Mouse (Mus musculus): ENCODE results near the gene Smcp. TPM values are rescaled to one million over a fixed set of nuclear protein-coding genes. Genes with fewer than 3 reads are reported as not detected.

The Smcp gene
- polyA plus RNA-seq, 1 experiment = not detected

- Histone ChIP-seq H3K4me1 (ENCODE audit: control insufficient read depth) (no peaks in the 10 kb centered on the region), H3K27me3 (ENCODE audit: control insufficient read depth) (no peaks in the 10 kb centered on the region), H3K4me3 (replicated peaks) (no peak overlapping the region), H3K9me3 (ENCODE audit: control insufficient read depth, low read length) (no peaks in the 10 kb centered on the region), H3K36me3 (ENCODE audit: control insufficient read depth) (no peaks in the 10 kb centered on the region)
- TF ChIP-seq GATA1 (IDR thresholded peaks at IDR 0.05; ENCODE audit: low read length) (no peak), TAL1 (IDR thresholded peaks at IDR 0.05; ENCODE audit: low read length) (no peak)
These were observed 9.6 kb upstream of the Smcp start for GRCm38 (mm10) chr3:92598429-92598828.

- Histone ChIP-seq H3K27me3 (ENCODE audit: control insufficient read depth) (no peaks in the 10 kb centered on the region), H3K4me3 (replicated peaks) (no peak overlapping the region), H3K4me1 (ENCODE audit: control insufficient read depth) (no peaks in the 10 kb centered on the region), H3K9me3 (ENCODE audit: control insufficient read depth, low read length) (no peaks in the 10 kb centered on the region), H3K36me3 (ENCODE audit: control insufficient read depth) (no peaks in the 10 kb centered on the region)
- TF ChIP-seq GATA1 (IDR thresholded peaks at IDR 0.05; ENCODE audit: low read length) = no peak
- no peak for TF ChIP-seq TAL1 (IDR thresholded peaks at IDR 0.05; ENCODE audit: low read length)
These were observed 1.6 kb downstream of the Smcp start for GRCm38 (mm10) chr3:92587190-92587589.

DNA sequence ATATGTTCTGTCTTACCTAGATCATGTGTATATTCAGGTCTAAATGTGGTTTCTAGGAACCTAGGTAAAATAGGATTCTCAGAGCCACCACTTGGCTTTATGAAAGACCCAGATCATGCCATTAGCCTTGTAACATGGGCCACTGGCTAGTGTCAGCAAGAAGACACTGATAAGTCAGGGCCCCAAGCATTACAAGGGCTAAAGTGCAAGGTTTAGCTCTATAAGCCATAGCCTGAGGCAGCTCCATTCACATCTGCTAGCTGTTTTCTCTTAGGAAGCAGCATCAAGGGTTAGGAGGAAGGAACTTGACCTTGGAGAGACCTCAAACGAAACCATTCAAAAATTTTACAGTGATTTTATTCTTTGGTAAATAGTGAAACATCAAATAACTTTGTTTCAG, 3.7 kb downstream of the Smcp start:
- H3K9me3 ChIP-seq (ENCODE audit: control insufficient read depth, low read length) = no peaks in the 10 kb centered on the region
- H3K4me1 ChIP-seq (ENCODE audit: control insufficient read depth) = no peaks in the 10 kb centered on the region

GRCm38 (mm10) chr3:92583164-92583826, 5.5 kb downstream of the Smcp start:
- no peaks in the 10 kb centered on the region for H3K4me1 ChIP-seq (ENCODE audit: control insufficient read depth)
- H3K4me3 ChIP-seq (replicated peaks) = no peak overlapping the region
- no peaks in the 10 kb centered on the region for H3K9me3 ChIP-seq (ENCODE audit: control insufficient read depth, low read length)
- H3K36me3 ChIP-seq (ENCODE audit: control insufficient read depth) = no peaks in the 10 kb centered on the region
- TF ChIP-seq GATA1 (IDR thresholded peaks at IDR 0.05; ENCODE audit: low read length) (no peak), TAL1 (IDR thresholded peaks at IDR 0.05; ENCODE audit: low read length) (no peak)
- H3K27me3 ChIP-seq (ENCODE audit: control insufficient read depth) = no peaks in the 10 kb centered on the region

More for the DNA sequence above, 3.7 kb downstream of the Smcp start:
- no peaks in the 10 kb centered on the region for H3K36me3 ChIP-seq (ENCODE audit: control insufficient read depth)
- H3K4me3 ChIP-seq (replicated peaks) = no peak overlapping the region
- no peaks in the 10 kb centered on the region for H3K27me3 ChIP-seq (ENCODE audit: control insufficient read depth)
- no peak for TF ChIP-seq GATA1 (IDR thresholded peaks at IDR 0.05; ENCODE audit: low read length)
- TF ChIP-seq TAL1 (IDR thresholded peaks at IDR 0.05; ENCODE audit: low read length) = no peak

DNA sequence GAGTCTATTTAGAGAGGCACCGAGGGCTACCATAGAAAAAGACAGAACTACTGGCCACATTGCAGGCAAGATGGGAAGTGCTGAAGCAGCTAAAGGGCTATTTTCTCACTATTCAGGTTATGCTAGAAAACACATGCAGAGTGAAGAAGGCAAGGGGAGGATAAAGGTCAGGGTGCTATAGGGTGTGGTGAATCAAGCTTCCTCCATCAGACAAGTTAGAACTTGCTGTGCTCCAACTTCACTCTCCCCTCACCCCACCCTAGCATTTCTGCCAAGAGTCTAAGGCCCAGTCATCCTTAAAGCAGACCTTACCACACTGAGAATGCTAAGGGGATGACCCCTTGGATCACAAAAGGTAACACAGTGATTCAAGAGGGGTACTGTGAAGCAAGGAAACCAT, 9.3 kb downstream of the Smcp start:
- Histone ChIP-seq H3K4me3 (replicated peaks) (no peak overlapping the region), H3K27me3 (ENCODE audit: control insufficient read depth) (no peaks in the 10 kb centered on the region), H3K4me1 (ENCODE audit: control insufficient read depth) (no peaks in the 10 kb centered on the region), H3K36me3 (ENCODE audit: control insufficient read depth) (no peaks in the 10 kb centered on the region), H3K9me3 (ENCODE audit: control insufficient read depth, low read length) (no peaks in the 10 kb centered on the region)
- TF ChIP-seq TAL1 (IDR thresholded peaks at IDR 0.05; ENCODE audit: low read length) (no peak), GATA1 (IDR thresholded peaks at IDR 0.05; ENCODE audit: low read length) (no peak)

DNA sequence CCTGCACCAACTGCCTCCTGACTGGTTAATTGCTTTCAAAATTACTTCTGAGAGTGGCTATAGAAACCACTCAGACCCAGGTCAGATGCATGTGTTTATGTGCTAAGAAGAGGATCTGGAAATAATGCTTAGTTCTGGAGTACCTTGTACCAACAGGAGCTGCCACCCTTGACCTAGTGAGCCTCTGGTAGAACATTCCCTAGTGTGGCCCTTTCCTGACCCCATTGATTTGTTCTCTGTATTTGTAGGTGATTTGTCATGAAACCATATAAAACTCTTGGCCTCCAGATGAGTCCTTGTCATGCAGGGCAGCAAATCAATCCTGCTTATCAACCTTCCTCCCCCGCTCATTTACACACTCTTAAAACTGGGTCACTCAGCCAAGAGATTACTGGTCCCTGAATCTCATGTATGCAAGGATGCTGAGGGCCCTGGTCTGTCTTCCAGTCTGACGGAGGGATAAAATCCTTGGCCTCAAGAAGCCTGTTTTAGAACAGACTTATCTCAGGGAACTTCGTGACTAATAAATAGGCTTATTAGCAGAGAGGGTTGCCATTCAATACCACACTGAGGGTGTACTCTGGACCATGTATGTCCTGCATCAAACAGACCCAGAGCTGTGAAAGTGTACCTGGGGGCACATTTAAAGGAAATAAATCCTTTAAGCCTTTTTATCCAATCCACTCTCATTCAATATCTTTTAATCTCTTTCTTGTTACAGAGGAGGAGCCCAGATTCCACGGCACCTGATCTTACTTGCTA, 10.0 kb downstream of the Smcp start:
- H3K27me3 ChIP-seq (ENCODE audit: control insufficient read depth) = no peaks in the 10 kb centered on the region
- no peak for TF ChIP-seq GATA1 (IDR thresholded peaks at IDR 0.05; ENCODE audit: low read length)
- no peak for TF ChIP-seq TAL1 (IDR thresholded peaks at IDR 0.05; ENCODE audit: low read length)

DNA sequence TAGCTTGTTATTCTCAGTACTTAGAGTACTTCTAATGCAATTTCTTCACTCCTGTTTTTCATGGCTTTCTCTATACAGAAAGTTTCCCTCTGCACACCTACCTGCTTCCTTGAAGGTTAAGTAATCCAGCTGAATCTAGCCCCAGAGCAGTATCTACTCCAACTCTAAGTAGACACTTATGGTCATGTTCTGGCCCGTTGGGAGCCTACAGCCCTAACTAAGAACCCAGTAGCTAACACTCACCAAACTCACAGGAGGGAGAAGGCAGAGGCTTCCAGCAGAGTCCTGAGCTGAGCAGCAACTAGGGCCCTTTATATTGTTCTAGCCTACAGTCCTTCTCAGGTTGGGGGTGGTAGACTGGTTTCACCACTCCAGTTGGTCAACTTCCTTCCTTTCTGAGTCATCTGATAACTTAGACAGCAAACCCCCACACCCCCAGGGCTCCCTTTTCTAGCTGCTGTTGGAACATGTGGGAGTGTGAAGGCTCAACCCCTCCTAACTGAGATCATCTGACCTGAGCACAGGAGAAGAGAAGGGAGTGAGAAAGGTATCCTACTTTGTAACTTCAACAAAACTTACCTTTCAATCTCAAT, 15.3 kb downstream of the Smcp start, which contains the start of gene Ivl:
Gene Ivl, minus strand, starts transcription at position 287 of the 593 bp plus-strand sequence.
- Histone ChIP-seq H3K4me3 (replicated peaks) (no peak within 1 kb of the TSS), H3K9me3 (ENCODE audit: control insufficient read depth, low read length) (no peaks in the 10 kb centered on the region), H3K4me1 (ENCODE audit: control insufficient read depth) (no peaks in the 10 kb centered on the region), H3K36me3 (ENCODE audit: control insufficient read depth) (no peaks in the 10 kb centered on the region), H3K27me3 (ENCODE audit: control insufficient read depth) (no peaks in the 10 kb centered on the region)
- TF ChIP-seq GATA1 (IDR thresholded peaks at IDR 0.05; ENCODE audit: low read length) (no peak), TAL1 (IDR thresholded peaks at IDR 0.05; ENCODE audit: low read length) (no peak)

More for the DNA sequence above, 10.0 kb downstream of the Smcp start:
- Histone ChIP-seq H3K36me3 (ENCODE audit: control insufficient read depth) (no peaks in the 10 kb centered on the region), H3K4me1 (ENCODE audit: control insufficient read depth) (no peaks in the 10 kb centered on the region), H3K9me3 (ENCODE audit: control insufficient read depth, low read length) (no peaks in the 10 kb centered on the region), H3K4me3 (replicated peaks) (no peak overlapping the region)

DNA sequence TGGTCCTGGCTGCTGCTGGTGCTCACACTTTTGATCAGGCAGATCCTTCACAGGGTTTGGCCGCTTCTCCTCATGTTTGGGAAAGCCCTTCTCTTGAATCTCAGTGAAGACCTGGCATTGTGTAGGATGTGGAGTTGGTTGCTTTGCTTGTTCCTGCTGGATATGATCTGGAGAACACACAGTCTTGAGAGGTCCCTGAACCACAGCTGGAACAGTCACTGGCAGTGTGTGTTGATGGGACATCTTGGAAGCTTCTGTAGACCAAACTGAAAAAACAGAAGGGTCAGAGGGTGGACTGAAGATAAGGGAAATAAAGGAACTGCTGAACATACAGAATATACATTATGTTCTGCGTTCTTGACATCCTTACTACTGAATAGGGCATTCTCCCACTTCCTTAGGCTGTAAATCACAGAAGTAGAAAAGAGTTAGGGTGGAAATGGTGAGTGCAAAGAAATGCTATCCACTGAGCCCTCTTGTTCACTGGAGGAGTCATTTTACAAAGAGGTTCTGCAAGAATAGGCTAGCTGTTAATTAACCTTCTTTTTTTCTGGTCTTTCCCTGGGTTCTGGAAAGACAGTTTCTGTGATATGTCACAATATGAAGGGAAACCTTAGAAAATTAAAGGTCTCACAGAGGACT, 16.2 kb downstream of the Smcp start:
- no peak overlapping the region for H3K4me3 ChIP-seq (replicated peaks)
- no peaks in the 10 kb centered on the region for H3K36me3 ChIP-seq (ENCODE audit: control insufficient read depth)
- H3K4me1 ChIP-seq (ENCODE audit: control insufficient read depth) = no peaks in the 10 kb centered on the region
- no peak for TF ChIP-seq TAL1 (IDR thresholded peaks at IDR 0.05; ENCODE audit: low read length)
- no peak for TF ChIP-seq GATA1 (IDR thresholded peaks at IDR 0.05; ENCODE audit: low read length)
- H3K9me3 ChIP-seq (ENCODE audit: control insufficient read depth, low read length) = no peaks in the 10 kb centered on the region
- H3K27me3 ChIP-seq (ENCODE audit: control insufficient read depth) = no peaks in the 10 kb centered on the region

GRCm38 (mm10) chr3:92568752-92569151, 20.0 kb downstream of the Smcp start:
- no peaks in the 10 kb centered on the region for H3K4me1 ChIP-seq (ENCODE audit: control insufficient read depth)
- TF ChIP-seq TAL1 (IDR thresholded peaks at IDR 0.05; ENCODE audit: low read length) (no peak), GATA1 (IDR thresholded peaks at IDR 0.05; ENCODE audit: low read length) (no peak)
- H3K9me3 ChIP-seq (ENCODE audit: control insufficient read depth, low read length) = no peaks in the 10 kb centered on the region
- H3K27me3 ChIP-seq (ENCODE audit: control insufficient read depth) = no peaks in the 10 kb centered on the region
- H3K4me3 ChIP-seq (replicated peaks) = no peak overlapping the region
- H3K36me3 ChIP-seq (ENCODE audit: control insufficient read depth) = no peaks in the 10 kb centered on the region
